Mouse (Mus musculus) megakaryocyte, embryonic 14.5 days (primary cell): Measurements from ENCODE around the gene Pex7. TPM values are rescaled to one million over a fixed set of nuclear protein-coding genes. Genes with fewer than 3 reads are reported as not detected.

Source experiments
- H3K27me3 ChIP-seq: replicated peaks from 2 replicates; pipeline ENCODE3; 2012; ENCODE audit warnings: inconsistent platforms
- H3K36me3 ChIP-seq: replicated peaks from 2 replicates; pipeline ENCODE3; 2012; ENCODE audit warnings: low read length, inconsistent platforms, mixed read lengths
- H3K4me1 ChIP-seq: 2 replicates; pipeline ENCODE4 v1.6.1; 2012; ENCODE audit warnings: inconsistent platforms
- H3K4me3 ChIP-seq: replicated peaks from 2 replicates; pipeline ENCODE3; 2012; ENCODE audit warnings: moderate library complexity, mild to moderate bottlenecking, inconsistent platforms
- H3K9me3 ChIP-seq: 2 replicates; pipeline ENCODE4 v1.6.1; 2012; ENCODE audit warnings: inconsistent platforms
- FLI1 ChIP-seq: IDR thresholded peaks from 2 replicates; pipeline ENCODE4 v1.6.1; 2012; ENCODE audit warnings: low read length, inconsistent platforms, mixed read lengths
- GATA1 ChIP-seq: IDR thresholded peaks from 3 replicates; pipeline ENCODE4 v1.6.1; 2012; ENCODE audit warnings: mixed read lengths, low read length, inconsistent platforms, borderline replicate concordance
- polyA plus RNA-seq: library from polyadenylated mRNA; stranded (reverse); fragments of >175 nt; gene quantifications from 2 replicates; pipeline ENCODE4 v1.2.3, GENCODE M21; 2012; ENCODE audit warnings: low replicate concordance; ENCODE audit not compliant: insufficient read depth

Pex7 gene
- polyA plus RNA-seq, 1 experiment: 8.1 TPM

GRCm38 (mm10) chr10:19850998-19851691 lies 56.3 kb downstream of the Pex7 start, which contains the start of gene Slc35d3:
Gene Slc35d3, minus strand, starts transcription at chr10:19851459.
- H3K27me3 ChIP-seq: no peaks in the 10 kb centered on the region
- H3K4me1 ChIP-seq: peaks cover 85% of the 10 kb centered on the region
- TF ChIP-seq FLI1: no peak
- no peak for TF ChIP-seq GATA1
- peak within 1 kb of the TSS; percentile 91 for H3K4me3 ChIP-seq
- H3K9me3 ChIP-seq: no peaks in the 10 kb centered on the region
- H3K36me3 ChIP-seq: peaks cover 32% of the 10 kb centered on the region

GRCm38 (mm10) chr10:19850544-19850997 lies 56.9 kb downstream of the Pex7 start:
- H3K27me3 ChIP-seq: no peaks in the 10 kb centered on the region
- TF ChIP-seq GATA1 (no peak), FLI1 (no peak)
- no peaks in the 10 kb centered on the region for H3K9me3 ChIP-seq
- H3K36me3 ChIP-seq: peaks cover 38% of the 10 kb centered on the region
- peaks cover 85% of the 10 kb centered on the region for H3K4me1 ChIP-seq
- peak overlapping the region; percentile 91 for H3K4me3 ChIP-seq

DNA sequence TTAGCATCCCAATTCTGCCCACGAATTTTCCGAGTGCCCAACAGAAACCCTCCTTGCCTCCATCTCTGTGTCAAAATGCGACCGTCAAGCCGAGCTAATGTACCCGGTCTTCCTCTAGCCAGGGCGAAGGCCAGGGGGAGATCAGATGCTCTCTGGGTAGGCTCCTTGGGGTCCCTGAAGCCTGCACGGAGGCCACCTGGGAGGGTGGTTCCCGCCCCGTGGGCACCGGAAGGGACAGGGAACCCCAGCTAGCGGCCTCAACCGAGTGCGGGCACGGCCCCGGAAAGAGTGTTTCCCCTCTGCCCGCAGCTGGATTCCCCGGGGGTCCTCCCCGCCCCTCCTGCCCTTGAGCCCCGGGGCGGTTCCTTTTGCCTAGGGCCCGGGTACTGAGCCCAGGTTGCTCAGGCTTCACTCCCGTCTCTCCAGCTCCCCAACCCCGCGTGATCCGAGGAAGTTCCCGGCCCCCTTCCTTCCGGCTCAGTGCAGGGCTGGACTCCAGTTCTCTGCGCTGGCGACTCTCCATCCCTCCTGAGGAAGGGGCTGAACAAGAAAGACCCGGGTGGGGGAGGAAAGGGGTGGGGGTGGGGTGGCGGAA lies 57.6 kb downstream of the Pex7 start:
- no peaks in the 10 kb centered on the region for H3K27me3 ChIP-seq
- H3K36me3 ChIP-seq: peaks cover 40% of the 10 kb centered on the region
- H3K9me3 ChIP-seq: no peaks in the 10 kb centered on the region
- H3K4me3 ChIP-seq: peak overlapping the region; percentile 91
- no peak for TF ChIP-seq FLI1
- no peak for TF ChIP-seq GATA1
- peaks cover 85% of the 10 kb centered on the region for H3K4me1 ChIP-seq

DNA sequence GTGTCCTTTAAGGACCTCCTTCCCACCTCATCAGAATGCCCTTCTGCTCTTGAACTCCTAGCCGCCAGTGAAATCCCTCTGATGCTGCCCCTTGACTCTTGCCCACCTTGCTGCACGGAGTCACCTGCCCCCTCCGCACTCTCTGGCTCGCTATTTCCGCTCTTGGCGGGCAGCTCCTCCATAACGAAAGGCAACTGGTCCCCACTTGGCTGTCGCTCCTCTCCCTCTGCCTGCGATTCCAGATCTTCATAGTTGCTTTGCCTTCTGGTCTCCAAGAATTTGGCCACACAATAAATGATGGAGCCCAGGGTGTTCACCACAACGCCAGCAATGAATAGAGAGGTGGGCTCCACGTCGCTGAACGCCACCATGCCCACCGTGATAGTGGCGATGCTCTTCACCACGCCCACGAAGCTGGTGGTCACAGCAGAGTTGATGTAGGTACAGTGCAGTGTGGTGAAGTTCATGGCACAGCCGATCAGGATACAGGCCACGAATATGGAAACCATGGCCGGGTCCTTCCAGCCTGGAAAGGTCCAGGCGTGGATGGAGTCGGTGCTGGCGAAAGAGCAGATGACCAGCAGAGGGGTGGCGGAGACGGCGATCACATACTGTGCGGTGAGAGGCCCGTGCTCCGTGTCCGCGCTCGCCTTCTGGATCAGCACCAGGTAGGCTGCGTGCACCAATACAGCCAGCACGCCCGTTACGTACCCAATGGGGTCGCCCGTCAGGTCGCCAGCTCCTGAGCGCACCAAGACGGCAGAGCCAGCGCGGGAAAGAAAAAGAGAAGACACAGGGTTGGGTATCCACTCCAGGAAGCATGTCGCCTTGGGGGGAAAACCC lies 58.3 kb downstream of the Pex7 start:
- H3K9me3 ChIP-seq: no peaks in the 10 kb centered on the region
- H3K27me3 ChIP-seq: no peaks in the 10 kb centered on the region
- peaks cover 48% of the 10 kb centered on the region for H3K36me3 ChIP-seq
- TF ChIP-seq GATA1 (no peak), FLI1 (no peak)
- H3K4me3 ChIP-seq: peak overlapping the region; percentile 91
- peaks cover 84% of the 10 kb centered on the region for H3K4me1 ChIP-seq

DNA sequence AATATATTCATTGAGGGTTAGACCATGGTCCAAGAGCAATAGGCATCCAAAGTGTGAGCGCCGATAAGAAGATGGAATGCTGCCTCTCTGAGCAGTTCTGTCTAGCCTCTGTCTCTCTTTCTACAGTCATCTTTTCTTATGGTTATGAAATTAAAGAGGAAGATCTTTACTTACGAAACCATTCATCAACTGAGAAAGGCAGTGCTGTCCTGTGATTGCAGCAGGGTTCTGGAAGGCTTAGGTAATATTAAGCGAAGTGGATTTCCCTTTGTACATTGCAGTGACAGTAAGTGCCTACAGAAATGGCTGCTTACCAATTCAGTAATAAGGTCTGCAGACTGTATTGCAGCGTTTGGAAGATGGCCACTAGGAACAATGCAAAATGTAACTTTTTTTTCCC lies 67.7 kb downstream of the Pex7 start:
- Histone ChIP-seq H3K4me3 (no peak overlapping the region), H3K36me3 (peaks cover 26% of the 10 kb centered on the region), H3K9me3 (peaks cover 6% of the 10 kb centered on the region; the same call in 1 of the 2 replicates), H3K4me1 (peaks cover 28% of the 10 kb centered on the region), H3K27me3 (no peaks in the 10 kb centered on the region)
- TF ChIP-seq FLI1 (no peak), GATA1 (no peak)

- H3K27me3 ChIP-seq: no peaks in the 10 kb centered on the region
- H3K36me3 ChIP-seq: peaks cover 16% of the 10 kb centered on the region
- H3K4me1 ChIP-seq: peaks cover 28% of the 10 kb centered on the region
- TF ChIP-seq GATA1 (no peak), FLI1 (no peak)
- no peak overlapping the region for H3K4me3 ChIP-seq
- H3K9me3 ChIP-seq: no peaks in the 10 kb centered on the region
Measured at GRCm38 (mm10) chr10:19835887-19836710, 71.4 kb downstream of the Pex7 start.

GRCm38 (mm10) chr10:19834222-19834621 lies 73.3 kb downstream of the Pex7 start:
- Histone ChIP-seq H3K4me3 (no peak overlapping the region), H3K36me3 (peaks cover 12% of the 10 kb centered on the region), H3K27me3 (no peaks in the 10 kb centered on the region), H3K9me3 (no peaks in the 10 kb centered on the region), H3K4me1 (peaks cover 38% of the 10 kb centered on the region)
- TF ChIP-seq FLI1 (no peak), GATA1 (no peak)

DNA sequence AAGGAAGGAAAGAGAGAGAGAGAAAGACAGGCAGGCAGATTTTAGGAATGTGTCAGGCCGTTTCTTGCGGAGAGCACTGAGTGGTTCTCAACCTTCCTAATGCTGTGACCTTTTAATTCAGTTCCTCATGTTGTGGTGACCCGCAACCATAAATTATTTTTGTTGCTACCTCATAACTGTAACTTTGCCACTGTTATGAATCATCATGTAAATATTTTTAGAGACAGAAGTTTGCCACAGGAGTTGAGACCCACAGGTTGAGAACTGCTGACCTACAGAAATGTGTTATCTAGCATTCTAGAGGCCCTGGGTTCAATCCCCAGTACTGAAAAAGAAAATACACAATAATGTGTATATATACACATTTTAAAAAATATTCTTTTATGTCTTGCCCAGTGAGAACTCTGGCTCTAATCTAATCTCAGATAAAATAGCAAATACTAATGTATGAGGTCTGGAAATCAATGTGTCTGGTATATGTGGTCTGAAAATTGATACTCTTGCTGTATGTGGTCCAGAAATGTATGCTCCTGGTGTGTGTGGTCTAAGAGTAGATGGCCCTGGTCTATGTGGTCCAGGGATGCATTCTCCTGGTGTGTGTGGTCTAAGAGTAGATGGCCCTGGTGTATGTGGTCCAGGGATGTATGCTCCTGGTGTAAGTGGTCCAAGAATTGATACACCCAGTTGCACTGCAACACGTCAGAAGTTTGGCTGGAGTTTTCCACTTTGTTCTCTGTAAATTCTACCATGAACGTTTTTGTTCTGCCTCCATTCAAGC lies 76.2 kb downstream of the Pex7 start:
- Histone ChIP-seq H3K4me3 (no peak overlapping the region), H3K4me1 (peaks cover 57% of the 10 kb centered on the region), H3K9me3 (no peaks in the 10 kb centered on the region), H3K27me3 (no peaks in the 10 kb centered on the region), H3K36me3 (peaks cover 18% of the 10 kb centered on the region)
- TF ChIP-seq FLI1 (no peak), GATA1 (no peak)
